Mouse (Mus musculus) myocyte (in vitro differentiated cells): ENCODE measurements around the gene Tmem170. TPM values are rescaled to one million over a fixed set of nuclear protein-coding genes. Genes with fewer than 3 reads are reported as not detected.

Experiments used
- H3K27me3 ChIP-seq: one replicate; pipeline ENCODE4 v1.6.1; 2011; ENCODE audit not compliant: control insufficient read depth, insufficient read depth, insufficient read length
- H3K36me3 ChIP-seq: one replicate; pipeline ENCODE4 v1.6.1; 2011; ENCODE audit not compliant: control insufficient read depth, insufficient read depth
- H3K4me2 ChIP-seq: one replicate; pipeline ENCODE4 v1.6.1; 2011; ENCODE audit warnings: low read depth, control low read depth
- H3K4me3 ChIP-seq: one replicate; pipeline ENCODE4 v1.5.1; 2011; ENCODE audit warnings: mild to moderate bottlenecking, control low read depth, moderate library complexity
- H3K79me2 ChIP-seq: one replicate; pipeline ENCODE4 v1.6.1; 2011; ENCODE audit not compliant: control insufficient read depth, insufficient read depth
- H3ac ChIP-seq: one replicate; pipeline ENCODE4 v1.6.1; 2011; ENCODE audit not compliant: control insufficient read depth, insufficient read length
- CEBPB ChIP-seq: IDR thresholded peaks from 2 replicates; pipeline ENCODE4 v1.6.1; 2011; ENCODE audit warnings: mild to moderate bottlenecking, moderate library complexity; ENCODE audit not compliant: poor library complexity, insufficient read depth, severe bottlenecking
- E2F4 ChIP-seq: IDR thresholded peaks from one replicate; pipeline ENCODE4 v1.6.1; 2011; ENCODE audit warnings: mild to moderate bottlenecking, control low read depth, moderate library complexity; ENCODE audit not compliant: insufficient read depth
- MAX ChIP-seq: IDR thresholded peaks from one replicate; pipeline ENCODE4 v1.6.1; 2011; ENCODE audit warnings: low read depth, mild to moderate bottlenecking, control low read depth
- MYOD1 ChIP-seq, 3 experiments: IDR thresholded peaks; one replicate each; pipeline ENCODE4 v1.6.1; 2011; ENCODE audit warnings: control low read depth in 2 of 3, low read depth in 2 of 3, mild to moderate bottlenecking in 2 of 3, moderate library complexity in 1 of 3; ENCODE audit not compliant: insufficient read length in 2 of 3, control insufficient read depth in 1 of 3
- MYOG ChIP-seq, 3 experiments: IDR thresholded peaks; one replicate each; pipeline ENCODE4 v1.6.1; 2011; ENCODE audit warnings: control low read depth in 2 of 3, low read depth in 2 of 3, mild to moderate bottlenecking in 2 of 3; ENCODE audit not compliant: insufficient read length in 2 of 3, control insufficient read depth in 1 of 3, insufficient read depth in 1 of 3
- POLR2A ChIP-seq: IDR thresholded peaks from one replicate; pipeline ENCODE4 v1.6.1; 2011; ENCODE audit warnings: low read depth, mild to moderate bottlenecking, control low read depth, moderate library complexity; ENCODE audit not compliant: insufficient read length
- POLR2AphosphoS2 ChIP-seq: IDR thresholded peaks from one replicate; pipeline ENCODE4 v1.6.1; 2011; ENCODE audit warnings: low read depth, control low read depth; ENCODE audit not compliant: insufficient read length
- REST ChIP-seq: IDR thresholded peaks from one replicate; pipeline ENCODE4 v1.6.1; 2011; ENCODE audit warnings: mild to moderate bottlenecking, control low read depth, moderate library complexity; ENCODE audit not compliant: insufficient read depth, insufficient read length
- SRF ChIP-seq: IDR thresholded peaks from one replicate; pipeline ENCODE4 v1.6.1; 2011; ENCODE audit warnings: low read depth; ENCODE audit not compliant: control insufficient read depth, insufficient read length
- TCF12 ChIP-seq: IDR thresholded peaks from one replicate; pipeline ENCODE4 v1.6.1; 2011; ENCODE audit warnings: mild to moderate bottlenecking, control low read depth; ENCODE audit not compliant: poor library complexity, insufficient read depth, severe bottlenecking
- TCF3 ChIP-seq: IDR thresholded peaks from one replicate; pipeline ENCODE4 v1.6.1; 2011; ENCODE audit warnings: low read depth, control low read depth; ENCODE audit not compliant: insufficient read length
- USF1 ChIP-seq: IDR thresholded peaks from one replicate; pipeline ENCODE4 v1.6.1; 2011; ENCODE audit warnings: low read depth, mild to moderate bottlenecking, control low read depth, moderate library complexity
- polyA plus RNA-seq: library from polyadenylated mRNA; unstranded; fragments of >200 nt; fragmentation: generic; extraction: Trizol; gene quantifications from one replicate; pipeline ENCODE4 v1.2.1, GENCODE M21; 2012; ENCODE audit warnings: missing spikeins

The Tmem170 gene
- polyA plus RNA-seq, 1 experiment, result 0.92 TPM

GRCm38 (mm10) chr8:111870379-111870778, 6.2 kb downstream of the Tmem170 start:
- no peak overlapping the region for H3K4me3 ChIP-seq
- no peaks in the 10 kb centered on the region for H3K27me3 ChIP-seq
- no peak overlapping the region for H3K4me2 ChIP-seq
- H3K79me2 ChIP-seq, result no peaks in the 10 kb centered on the region
- no peak overlapping the region for H3ac ChIP-seq
- TF ChIP-seq CEBPB, result no peak
- no peak for TF ChIP-seq MAX
- no peak for TF ChIP-seq REST
- TF ChIP-seq E2F4, result no peak
- no peak for TF ChIP-seq TCF12
- TF ChIP-seq POLR2A, result no peak
- TF ChIP-seq SRF, result no peak
- TF ChIP-seq MYOD1 (IDR thresholded peaks at IDR 0.05; ENCODE audit: control insufficient read depth in 1 of 3, insufficient read length in 2 of 3, low read depth in 2 of 3), result no peak
- TF ChIP-seq MYOG (IDR thresholded peaks at IDR 0.05; ENCODE audit: control insufficient read depth in 1 of 3, insufficient read depth in 1 of 3, insufficient read length in 2 of 3, low read depth in 2 of 3), result no peak
- TF ChIP-seq USF1, result no peak
- no peak for TF ChIP-seq TCF3
- no peak for TF ChIP-seq POLR2AphosphoS2
- H3K36me3 ChIP-seq, result peaks cover 3% of the 10 kb centered on the region

- Histone ChIP-seq H3ac (no peak overlapping the region), H3K27me3 (no peaks in the 10 kb centered on the region), H3K79me2 (no peaks in the 10 kb centered on the region), H3K36me3 (peaks cover 5% of the 10 kb centered on the region), H3K4me3 (no peak overlapping the region), H3K4me2 (no peak overlapping the region)
- no peak for TF ChIP-seq MYOD1 (IDR thresholded peaks at IDR 0.05; ENCODE audit: control insufficient read depth in 1 of 3, insufficient read length in 2 of 3, low read depth in 2 of 3)
- no peak for TF ChIP-seq USF1
- no peak for TF ChIP-seq SRF
- TF ChIP-seq TCF3, result no peak
- no peak for TF ChIP-seq MYOG (IDR thresholded peaks at IDR 0.05; ENCODE audit: control insufficient read depth in 1 of 3, insufficient read depth in 1 of 3, insufficient read length in 2 of 3, low read depth in 2 of 3)
- TF ChIP-seq TCF12, result no peak
- no peak for TF ChIP-seq MAX
- TF ChIP-seq CEBPB, result no peak
Observed at GRCm38 (mm10) chr8:111868664-111869063, 7.9 kb downstream of the Tmem170 start.

GRCm38 (mm10) chr8:111865857-111866256, 10.7 kb downstream of the Tmem170 start:
- TF ChIP-seq E2F4 (no peak), POLR2A (no peak), SRF (no peak), TCF12 (no peak)
- H3K4me3 ChIP-seq, result no peak overlapping the region

GRCm38 (mm10) chr8:111865130-111865852, 11.3 kb downstream of the Tmem170 start:
- Histone ChIP-seq H3ac (no peak overlapping the region), H3K27me3 (no peaks in the 10 kb centered on the region), H3K4me3 (no peak overlapping the region), H3K36me3 (peaks cover 5% of the 10 kb centered on the region), H3K4me2 (no peak overlapping the region), H3K79me2 (no peaks in the 10 kb centered on the region)
- TF ChIP-seq MAX (no peak), SRF (no peak), MYOD1 (IDR thresholded peaks at IDR 0.05; ENCODE audit: control insufficient read depth in 1 of 3, insufficient read length in 2 of 3, low read depth in 2 of 3) (no peak), POLR2AphosphoS2 (no peak), TCF3 (no peak), E2F4 (no peak), USF1 (no peak), MYOG (IDR thresholded peaks at IDR 0.05; ENCODE audit: control insufficient read depth in 1 of 3, insufficient read depth in 1 of 3, insufficient read length in 2 of 3, low read depth in 2 of 3) (no peak), REST (no peak), CEBPB (no peak), TCF12 (no peak), POLR2A (no peak)

More at GRCm38 (mm10) chr8:111865857-111866256, 10.7 kb downstream of the Tmem170 start:
- peaks cover 5% of the 10 kb centered on the region for H3K36me3 ChIP-seq
- no peak overlapping the region for H3ac ChIP-seq
- H3K79me2 ChIP-seq, result no peaks in the 10 kb centered on the region
- H3K27me3 ChIP-seq, result no peaks in the 10 kb centered on the region
- H3K4me2 ChIP-seq, result no peak overlapping the region

GRCm38 (mm10) chr8:111864648-111865047, 11.9 kb downstream of the Tmem170 start:
- Histone ChIP-seq H3K36me3 (peaks cover 5% of the 10 kb centered on the region), H3K79me2 (no peaks in the 10 kb centered on the region), H3K27me3 (no peaks in the 10 kb centered on the region), H3ac (no peak overlapping the region), H3K4me2 (no peak overlapping the region), H3K4me3 (no peak overlapping the region)
- TF ChIP-seq POLR2A (no peak), E2F4 (no peak)
